Mouse (Mus musculus) heart, embryonic 15.5 days (tissue): ENCODE measurements at regions not wholly inside any gene's neighbourhood (a gene's known extent, or its start where the extent isn't known, plus 50 kb on each side); places are given as distances from the start of the nearest gene placed in this dataset.

Experiments used
- ATAC-seq: fragments of 200-750 bp; cut with Nextera tagmentation; replicated peaks from 2 replicates; pipeline ENCODE4 v1.8.0; 2017; ENCODE audit warnings: low read depth, moderate TSS enrichment; ENCODE audit not compliant: insufficient number of reproducible peaks, insufficient read depth, low FRiP score
- H3K27ac ChIP-seq: fragments of 300-500 bp; sonication (generic); 2 replicates; pipeline ENCODE4 v1.5.1; 2015; ENCODE audit warnings: mild to moderate bottlenecking, inconsistent platforms
- H3K27me3 ChIP-seq: fragments of 300-500 bp; sonication (generic); 2 replicates; pipeline ENCODE4 v1.6.1; 2015; ENCODE audit warnings: inconsistent platforms
- H3K36me3 ChIP-seq: fragments of 300-500 bp; sonication (generic); 2 replicates; pipeline ENCODE4 v1.6.1; 2015; ENCODE audit warnings: mild to moderate bottlenecking, inconsistent platforms
- H3K4me1 ChIP-seq: fragments of 300-500 bp; sonication (generic); replicated peaks from 2 replicates; pipeline ENCODE4 v1.6.1; 2015; ENCODE audit warnings: inconsistent platforms
- H3K4me2 ChIP-seq: fragments of 300-500 bp; sonication (generic); 2 replicates; pipeline ENCODE4 v1.6.1; 2015; ENCODE audit warnings: inconsistent platforms, mild to moderate bottlenecking, moderate library complexity
- H3K4me3 ChIP-seq: fragments of 300-500 bp; sonication (generic); 2 replicates; pipeline ENCODE4 v1.5.1; 2015; ENCODE audit warnings: mild to moderate bottlenecking, inconsistent platforms
- H3K9ac ChIP-seq: fragments of 300-500 bp; sonication (generic); 2 replicates; pipeline ENCODE4 v1.6.1; 2015; ENCODE audit warnings: mild to moderate bottlenecking, inconsistent platforms
- H3K9me3 ChIP-seq: fragments of 300-500 bp; sonication (generic); replicated peaks from 2 replicates; pipeline ENCODE4 v1.6.1; 2016; ENCODE audit warnings: inconsistent platforms
- WGBS: fragments of 180-500 bp; shearing (Covaris S2); methylation state at CpG from one replicate; pipeline ENCODE4 v1.1.7; 2015; ENCODE audit warnings: mixed read lengths; 5-methylcytosine and 5-hydroxymethylcytosine counted together

DNA sequence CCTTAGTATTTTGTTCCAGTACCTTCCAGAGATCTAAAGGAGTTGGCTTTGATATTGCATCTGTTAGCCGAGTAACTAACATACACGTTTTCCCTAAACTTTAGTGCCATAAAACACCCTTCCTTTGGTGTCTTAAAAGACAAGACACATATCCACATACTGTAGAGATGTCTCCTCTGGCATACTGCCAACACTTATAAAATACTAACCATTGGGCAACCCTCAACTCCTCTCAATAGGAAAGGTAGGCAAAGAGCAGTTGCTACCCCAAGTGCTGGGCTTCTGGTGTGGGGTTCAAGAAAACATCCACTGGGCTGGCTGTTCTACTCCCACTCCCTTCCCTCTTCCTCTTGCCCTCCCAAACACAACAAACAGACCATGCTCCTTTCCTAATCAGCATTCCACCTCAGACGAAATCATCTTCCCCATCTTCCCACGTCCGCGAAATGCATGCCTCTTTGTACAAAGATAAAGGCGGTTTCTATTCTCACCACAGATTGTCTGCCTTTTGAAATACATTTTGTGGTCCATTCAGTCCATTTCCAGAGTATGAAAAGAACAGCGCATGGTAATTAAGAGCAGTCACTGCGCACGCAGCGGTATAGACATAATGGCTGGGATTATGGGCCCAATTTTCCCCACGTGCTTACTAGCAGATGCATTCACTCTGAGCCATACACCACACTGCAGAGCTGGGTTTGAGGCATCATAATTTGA is 409.9 kb upstream of the Tenm4 start:
- Histone ChIP-seq H3K4me1 (no peaks in the 10 kb centered on the region), H3K9me3 (no peaks in the 10 kb centered on the region), H3K4me3 (no peak overlapping the region), H3K36me3 (no peaks in the 10 kb centered on the region), H3K27ac (no peak overlapping the region), H3K9ac (no peak overlapping the region), H3K4me2 (no peak overlapping the region), H3K27me3 (no peaks in the 10 kb centered on the region)
- no peak for ATAC-seq
- WGBS = 84% methylated on average over 12 of the region's 12 CpGs

DNA sequence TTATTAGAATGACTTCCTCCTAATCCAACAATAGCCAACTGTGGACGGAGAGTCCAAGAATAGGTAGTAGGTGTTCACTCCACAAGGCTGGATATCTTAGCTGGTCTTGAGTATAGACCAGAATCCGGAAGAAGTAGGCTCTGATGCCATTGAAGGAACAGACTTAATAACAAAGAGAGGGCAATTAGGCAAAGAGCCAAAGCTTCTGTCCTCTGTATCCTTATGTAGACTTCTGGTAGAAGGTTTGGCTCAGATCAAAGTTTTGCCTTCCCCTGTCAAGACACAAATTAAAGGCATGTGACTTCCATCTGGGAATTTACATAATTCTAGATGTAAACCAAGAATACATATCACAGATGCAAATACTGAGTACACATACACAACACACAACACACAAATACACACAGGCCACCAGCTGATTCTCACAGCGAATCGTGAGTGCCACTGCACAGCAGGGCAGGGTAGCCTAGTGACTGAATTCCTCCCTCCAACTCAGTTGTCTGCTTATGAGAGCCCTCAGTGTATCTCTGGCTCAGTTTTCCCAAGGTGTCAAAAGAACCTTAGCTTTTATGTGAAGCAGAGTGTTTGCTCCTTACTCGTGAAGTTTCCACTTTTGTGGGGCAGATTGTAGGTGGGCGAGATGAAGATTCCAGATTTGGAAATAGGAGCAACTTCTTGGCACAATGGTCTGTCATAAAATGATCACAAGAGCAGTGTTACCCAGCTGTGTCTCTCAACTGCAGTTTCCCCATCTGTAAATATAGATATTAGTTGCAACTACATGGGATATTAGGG is 404.5 kb upstream of the Tenm4 start:
- no peaks in the 10 kb centered on the region for H3K9me3 ChIP-seq
- H3K9ac ChIP-seq = no peak overlapping the region
- no peak overlapping the region for H3K4me2 ChIP-seq
- H3K27me3 ChIP-seq = no peaks in the 10 kb centered on the region
- H3K4me3 ChIP-seq = no peak overlapping the region
- no peak overlapping the region for H3K27ac ChIP-seq
- no peak for ATAC-seq
- no peaks in the 10 kb centered on the region for H3K36me3 ChIP-seq
- 77% methylated on average over 6 of the region's 6 CpGs for whole genome bisulfite sequencing
- H3K4me1 ChIP-seq = no peaks in the 10 kb centered on the region

DNA sequence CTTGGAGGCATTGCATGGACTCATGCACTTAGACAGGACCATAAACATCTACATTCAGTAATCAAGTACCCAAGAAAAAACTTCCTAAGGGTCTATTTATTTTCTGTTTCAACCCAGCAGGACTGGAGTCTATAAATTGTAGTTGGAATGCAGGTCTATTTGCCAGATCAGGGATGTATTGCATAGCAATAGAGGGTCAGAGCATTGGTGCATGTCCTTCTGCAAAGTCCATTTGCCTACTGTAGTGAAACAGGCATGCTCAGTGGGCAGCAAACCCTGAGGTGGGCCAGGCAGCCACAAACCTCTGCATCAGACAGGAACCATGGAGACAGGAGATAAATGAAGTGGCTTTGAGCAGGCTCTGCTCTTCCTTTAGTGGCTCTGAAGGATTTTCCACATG is 386.5 kb upstream of the Tenm4 start:
- Histone ChIP-seq H3K4me2 (no peak overlapping the region), H3K9ac (no peak overlapping the region), H3K9me3 (no peaks in the 10 kb centered on the region), H3K4me3 (no peak overlapping the region), H3K27me3 (no peaks in the 10 kb centered on the region), H3K4me1 (peaks cover 9% of the 10 kb centered on the region), H3K27ac (no peak overlapping the region), H3K36me3 (no peaks in the 10 kb centered on the region)
- ATAC-seq = no peak

- Histone ChIP-seq H3K27me3 (no peaks in the 10 kb centered on the region), H3K9ac (no peak overlapping the region), H3K4me3 (no peak overlapping the region), H3K9me3 (no peaks in the 10 kb centered on the region), H3K4me2 (no peak overlapping the region), H3K4me1 (peaks cover 9% of the 10 kb centered on the region), H3K36me3 (no peaks in the 10 kb centered on the region), H3K27ac (no peak overlapping the region)
- ATAC-seq = no peak
- 70% methylated on average over 1 of the region's 1 CpGs for WGBS
These were observed 383.5 kb upstream of the Tenm4 start for GRCm38 (mm10) chr7:95787543-95787942.

DNA sequence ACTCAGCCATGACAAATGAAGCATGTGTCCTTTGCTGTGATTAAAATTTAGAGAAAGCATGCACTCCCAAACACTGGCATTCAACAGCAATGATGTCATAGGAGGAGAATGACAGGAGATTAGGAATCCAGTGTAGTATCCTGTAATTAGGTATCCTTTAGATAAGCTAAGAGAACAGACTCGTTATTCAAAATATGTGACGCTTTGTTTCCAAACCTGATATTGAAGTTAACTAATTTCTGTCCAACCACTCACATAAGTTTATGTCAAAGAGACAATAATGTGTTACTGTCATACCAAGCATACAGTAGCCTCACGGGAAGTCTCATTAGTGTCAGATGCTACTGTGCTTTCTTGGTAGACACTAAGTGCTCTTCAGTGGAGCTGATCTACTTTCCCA is 383.1 kb upstream of the Tenm4 start:
- 28% methylated on average over 3 of the region's 3 CpGs for WGBS
- Histone ChIP-seq H3K4me3 (no peak overlapping the region), H3K4me1 (peaks cover 9% of the 10 kb centered on the region), H3K36me3 (no peaks in the 10 kb centered on the region), H3K27ac (no peak overlapping the region), H3K9me3 (no peaks in the 10 kb centered on the region), H3K27me3 (no peaks in the 10 kb centered on the region), H3K4me2 (no peak overlapping the region), H3K9ac (no peak overlapping the region)
- ATAC-seq = no peak

DNA sequence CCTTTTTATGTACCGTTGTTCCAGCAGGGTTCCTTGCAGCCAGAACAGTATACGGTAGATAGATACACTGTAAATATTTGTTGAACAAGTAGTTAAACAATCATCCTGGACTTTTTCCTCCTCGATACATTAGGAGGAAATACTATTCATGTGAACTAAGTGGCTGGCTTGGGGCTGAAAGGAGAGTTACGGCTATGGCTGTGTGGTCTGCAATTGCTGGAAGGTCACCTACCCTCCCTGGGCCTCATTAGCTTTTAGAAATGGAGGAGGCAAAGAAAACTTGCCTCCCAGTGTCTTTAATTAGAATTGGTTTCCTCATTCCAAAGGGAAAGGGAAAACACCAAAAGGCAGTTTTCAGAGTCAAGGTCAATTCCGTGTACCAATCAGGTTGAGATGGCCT is 381.6 kb upstream of the Tenm4 start:
- Histone ChIP-seq H3K27me3 (no peaks in the 10 kb centered on the region), H3K36me3 (no peaks in the 10 kb centered on the region), H3K9me3 (no peaks in the 10 kb centered on the region), H3K4me2 (no peak overlapping the region), H3K4me1 (peaks cover 9% of the 10 kb centered on the region), H3K4me3 (no peak overlapping the region), H3K9ac (no peak overlapping the region), H3K27ac (no peak overlapping the region)
- no peak for ATAC-seq
- WGBS = 73% methylated on average over 5 of the region's 5 CpGs

- Histone ChIP-seq H3K4me3 (no peak overlapping the region), H3K27ac (no peak overlapping the region), H3K4me1 (no peaks in the 10 kb centered on the region), H3K4me2 (no peak overlapping the region), H3K9me3 (no peaks in the 10 kb centered on the region), H3K36me3 (no peaks in the 10 kb centered on the region), H3K27me3 (no peaks in the 10 kb centered on the region), H3K9ac (no peak overlapping the region)
- ATAC-seq = no peak
- WGBS = 51% methylated on average over 3 of the region's 3 CpGs
These were observed 372.0 kb upstream of the Tenm4 start for GRCm38 (mm10) chr7:95799022-95799421.

- H3K4me1 ChIP-seq = no peaks in the 10 kb centered on the region
- H3K27ac ChIP-seq = no peak overlapping the region
- no peaks in the 10 kb centered on the region for H3K27me3 ChIP-seq
- no peak for ATAC-seq
- H3K9me3 ChIP-seq = no peaks in the 10 kb centered on the region
- H3K4me3 ChIP-seq = no peak overlapping the region
- H3K4me2 ChIP-seq = no peak overlapping the region
- no peak overlapping the region for H3K9ac ChIP-seq
- WGBS = 21% methylated on average over 3 of the region's 3 CpGs
- H3K36me3 ChIP-seq = no peaks in the 10 kb centered on the region
These were observed 361.4 kb upstream of the Tenm4 start for GRCm38 (mm10) chr7:95809626-95810025.

- no peak overlapping the region for H3K9ac ChIP-seq
- ATAC-seq = no peak
These were observed 360.9 kb upstream of the Tenm4 start for GRCm38 (mm10) chr7:95810096-95810495.

DNA sequence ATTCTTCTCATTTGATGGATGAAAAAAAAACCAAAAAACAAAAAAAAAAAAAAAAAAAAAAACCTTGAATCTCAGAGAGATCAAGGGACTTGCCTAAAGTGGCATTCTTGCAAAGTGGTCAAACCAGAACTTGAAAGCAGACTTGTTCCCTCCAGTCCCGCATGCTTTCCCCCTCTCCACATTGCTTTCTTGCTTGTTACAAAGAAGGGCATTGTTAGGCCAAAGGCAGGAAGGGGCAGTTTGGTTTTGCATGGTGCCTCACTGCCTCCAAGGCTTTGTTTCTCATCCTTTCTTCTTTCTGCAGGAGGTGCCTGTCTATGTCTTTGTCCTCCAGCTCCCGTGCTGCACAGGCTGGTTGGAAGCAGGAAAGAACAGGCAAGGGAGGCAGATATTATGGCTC is 356.2 kb upstream of the Tenm4 start:
- WGBS = 48% methylated on average over 2 of the region's 2 CpGs
- H3K9me3 ChIP-seq = no peaks in the 10 kb centered on the region
- H3K4me3 ChIP-seq = no peak overlapping the region
- no peaks in the 10 kb centered on the region for H3K36me3 ChIP-seq
- no peak for ATAC-seq
- no peak overlapping the region for H3K27ac ChIP-seq
- no peak overlapping the region for H3K4me2 ChIP-seq
- no peaks in the 10 kb centered on the region for H3K4me1 ChIP-seq
- no peak overlapping the region for H3K9ac ChIP-seq
- no peaks in the 10 kb centered on the region for H3K27me3 ChIP-seq

More at GRCm38 (mm10) chr7:95810096-95810495, 360.9 kb upstream of the Tenm4 start:
- no peaks in the 10 kb centered on the region for H3K9me3 ChIP-seq
- H3K4me3 ChIP-seq = no peak overlapping the region
- no peak overlapping the region for H3K27ac ChIP-seq
- H3K36me3 ChIP-seq = no peaks in the 10 kb centered on the region
- no peaks in the 10 kb centered on the region for H3K4me1 ChIP-seq
- H3K4me2 ChIP-seq = no peak overlapping the region
- H3K27me3 ChIP-seq = no peaks in the 10 kb centered on the region
- WGBS = 17% methylated on average over 4 of the region's 4 CpGs

DNA sequence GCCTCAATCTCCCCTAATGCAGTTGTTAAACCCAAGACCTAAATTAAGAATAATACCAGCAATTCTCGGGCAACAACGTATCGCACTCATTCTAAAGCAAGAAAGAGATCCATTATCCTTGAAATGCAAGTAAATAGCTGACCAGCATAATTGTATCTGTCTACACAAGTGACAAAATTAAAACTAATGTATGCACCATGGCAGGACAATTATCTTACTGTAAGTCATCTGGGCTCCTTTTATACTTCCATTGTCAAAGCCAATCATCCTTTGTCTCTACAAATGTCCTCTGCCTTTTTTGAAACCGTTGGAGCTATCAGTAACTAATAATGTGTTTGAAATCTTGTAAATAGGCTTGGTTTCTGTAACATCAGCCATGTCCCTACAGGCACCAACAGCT is 347.5 kb upstream of the Tenm4 start:
- Histone ChIP-seq H3K27me3 (no peaks in the 10 kb centered on the region), H3K4me1 (no peaks in the 10 kb centered on the region), H3K4me2 (no peak overlapping the region), H3K9me3 (no peaks in the 10 kb centered on the region), H3K36me3 (no peaks in the 10 kb centered on the region), H3K27ac (no peak overlapping the region), H3K9ac (no peak overlapping the region), H3K4me3 (no peak overlapping the region)
- WGBS = 78% methylated on average over 4 of the region's 4 CpGs
- ATAC-seq = no peak

DNA sequence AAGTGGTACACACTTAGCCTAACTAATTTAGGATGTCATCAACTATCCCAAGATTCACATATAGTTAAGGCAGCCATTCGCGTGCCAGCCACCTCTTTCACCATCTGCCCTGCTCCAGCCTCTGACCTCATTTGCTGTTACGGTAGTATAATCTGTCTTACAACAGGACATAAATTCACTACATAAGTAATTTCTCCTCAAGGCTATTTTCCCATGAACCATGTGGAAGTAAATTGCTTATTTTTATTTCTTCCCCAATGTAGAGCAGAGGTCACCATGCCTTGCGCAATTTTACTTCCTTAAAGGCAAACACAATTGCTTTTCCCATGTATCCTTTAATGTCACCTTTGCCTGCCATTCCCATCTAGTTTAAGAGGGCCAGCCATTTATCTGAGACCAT is 341.2 kb upstream of the Tenm4 start:
- no peaks in the 10 kb centered on the region for H3K9me3 ChIP-seq
- ATAC-seq = no peak
- H3K36me3 ChIP-seq = no peaks in the 10 kb centered on the region
- H3K9ac ChIP-seq = no peak overlapping the region
- no peak overlapping the region for H3K4me3 ChIP-seq
- no peaks in the 10 kb centered on the region for H3K27me3 ChIP-seq
- H3K27ac ChIP-seq = no peak overlapping the region
- 86% methylated on average over 4 of the region's 4 CpGs for WGBS
- no peak overlapping the region for H3K4me2 ChIP-seq
- H3K4me1 ChIP-seq = peaks cover 4% of the 10 kb centered on the region; the same call in 1 of the 2 replicates
